Mouse (Mus musculus) myocyte (in vitro differentiated cells): ENCODE measurements around the gene Stard10.

Experiments used
- CEBPB ChIP-seq: IDR thresholded peaks from 2 replicates; pipeline ENCODE4 v1.6.1; 2011; ENCODE audit warnings: mild to moderate bottlenecking, moderate library complexity; ENCODE audit not compliant: poor library complexity, insufficient read depth, severe bottlenecking
- POLR2AphosphoS2 ChIP-seq: IDR thresholded peaks from one replicate; pipeline ENCODE4 v1.6.1; 2011; ENCODE audit warnings: low read depth, control low read depth; ENCODE audit not compliant: insufficient read length

- TF ChIP-seq POLR2AphosphoS2 (no peak), CEBPB (no peak)
These were observed 30.0 kb upstream of the Stard10 start for GRCm38 (mm10) chr7:101286891-101287290.
